Mouse (Mus musculus): ENCODE measurements around the gene Cdk15.

GRCm38 (mm10) chr1:59383049-59383610, 126.4 kb downstream of the Cdk15 start:
- TF ChIP-seq GATA1 (IDR thresholded peaks at IDR 0.05; ENCODE audit: borderline replicate concordance, low read length) (no peak), FLI1 (IDR thresholded peaks at IDR 0.05; ENCODE audit: low read length) (no peak)

All from megakaryocyte, embryonic 14.5 days (primary cell).